Mouse (Mus musculus) lung, adult 18-20 months (tissue): ENCODE measurements around the gene Sla2.
A peak's percentile ranks its signal among the peaks of the same experiment; 100 is the strongest.

Experiments
- DNase-seq, 2 experiments: peaks; one replicate each; pipeline ENCODE4 v3.0.0; 2022; ENCODE audit warnings: mixed read lengths in 2 of 2

Sla2 gene

GRCm38 (mm10) chr2:156863487-156864160, 23.4 kb downstream of the Sla2 start:
- DNase-seq: peak; percentile 82 to 89

GRCm38 (mm10) chr2:156862772-156863486, 24.1 kb downstream of the Sla2 start, which contains the start of gene Rab5if:
Gene Rab5if, plus strand, starts transcription at chr2:156863128.
- DNase-seq: peak; percentile 98

GRCm38 (mm10) chr2:156862041-156862717, 24.8 kb downstream of the Sla2 start:
- peak; percentile 32 to 42 for DNase-seq

GRCm38 (mm10) chr2:156858671-156859070, 28.3 kb downstream of the Sla2 start:
- no peak for DNase-seq

GRCm38 (mm10) chr2:156857835-156858234, 29.2 kb downstream of the Sla2 start, which contains the start of gene 4930518I15Rik:
Gene 4930518I15Rik, minus strand, starts transcription at chr2:156857946.
- no peak for DNase-seq

GRCm38 (mm10) chr2:156857385-156857791, 29.6 kb downstream of the Sla2 start:
- no peak for DNase-seq

- no peak for DNase-seq
Observed at GRCm38 (mm10) chr2:156856311-156856710, 30.7 kb downstream of the Sla2 start.

- peak; percentile 21 to 46 for DNase-seq
Observed at GRCm38 (mm10) chr2:156853999-156854771, 32.8 kb downstream of the Sla2 start.

GRCm38 (mm10) chr2:156853584-156853983, 33.4 kb downstream of the Sla2 start:
- peak in 1 of 2 experiments; percentile 24 for DNase-seq

GRCm38 (mm10) chr2:156850505-156850904, 36.5 kb downstream of the Sla2 start:
- DNase-seq: peak in 1 of 2 experiments; percentile 36

- DNase-seq: no peak
Observed at GRCm38 (mm10) chr2:156848526-156849182, 38.3 kb downstream of the Sla2 start.

GRCm38 (mm10) chr2:156847653-156848052, 39.3 kb downstream of the Sla2 start:
- no peak for DNase-seq

- no peak for DNase-seq
Observed at GRCm38 (mm10) chr2:156844715-156845114, 42.3 kb downstream of the Sla2 start.

GRCm38 (mm10) chr2:156843331-156843730, 43.7 kb downstream of the Sla2 start:
- no peak for DNase-seq

GRCm38 (mm10) chr2:156842711-156843110, 44.3 kb downstream of the Sla2 start:
- no peak for DNase-seq

GRCm38 (mm10) chr2:156841841-156842706, 44.9 kb downstream of the Sla2 start:
- DNase-seq: peak; percentile 26 to 36

- DNase-seq: peak; percentile 38 to 41
Observed at GRCm38 (mm10) chr2:156841028-156841840, 45.8 kb downstream of the Sla2 start.

- peak in 1 of 2 experiments; percentile 24 for DNase-seq
Observed at GRCm38 (mm10) chr2:156840301-156841027, 46.5 kb downstream of the Sla2 start.
